Mouse (Mus musculus): ENCODE data around the gene Gjc1. TPM values are rescaled to one million over a fixed set of nuclear protein-coding genes. Genes with fewer than 3 reads are reported as not detected.

The Gjc1 gene
- total and polyA plus RNA-seq, 3 experiments: 0.11 TPM; not detected in 2

GRCm38 (mm10) chr11:102772771-102773700, 46.5 kb downstream of the Gjc1 start:
- TF ChIP-seq TAL1 (conservative IDR thresholded peaks at IDR 0.05; ENCODE audit: low read depth, low read length): no peak
- TF ChIP-seq POLR2AphosphoS5 (IDR thresholded peaks at IDR 0.05; ENCODE audit: insufficient replicate concordance, low read depth, low read length): no peak
- no peak for TF ChIP-seq GATA2 (IDR thresholded peaks at IDR 0.05; ENCODE audit: borderline replicate concordance, low read depth, low read length)
- no peak for TF ChIP-seq GATA1 (IDR thresholded peaks at IDR 0.05; ENCODE audit: borderline replicate concordance, low read length)
- no peak for TF ChIP-seq CTCF (IDR thresholded peaks at IDR 0.05; ENCODE audit: low read depth, low read length)
- no peak for ATAC-seq (ENCODE audit: extremely low read depth, insufficient number of reproducible peaks, low FRiP score, poor library complexity, severe bottlenecking)

GRCm38 (mm10) chr11:102771916-102772714, 47.4 kb downstream of the Gjc1 start:
- no peak overlapping the region for H3K4me3 ChIP-seq (ENCODE audit: low read depth, low read length)
- no peak for DNase-seq (ENCODE audit: low spot score)
- no peak for TF ChIP-seq CTCF (IDR thresholded peaks at IDR 0.05; ENCODE audit: low read depth, low read length)
- TF ChIP-seq GATA1 (IDR thresholded peaks at IDR 0.05; ENCODE audit: borderline replicate concordance, low read length): no peak
- TF ChIP-seq GATA2 (IDR thresholded peaks at IDR 0.05; ENCODE audit: borderline replicate concordance, low read depth, low read length): no peak
- TF ChIP-seq POLR2AphosphoS5 (IDR thresholded peaks at IDR 0.05; ENCODE audit: insufficient replicate concordance, low read depth, low read length): no peak
- no peak for TF ChIP-seq TAL1 (conservative IDR thresholded peaks at IDR 0.05; ENCODE audit: low read depth, low read length)
- peaks cover 9% of the 10 kb centered on the region for H3K4me1 ChIP-seq (ENCODE audit: insufficient read depth, low read depth, low read length)
- no peaks in the 10 kb centered on the region for H3K36me3 ChIP-seq (replicated peaks)
- ATAC-seq (ENCODE audit: extremely low read depth, insufficient number of reproducible peaks, low FRiP score, poor library complexity, severe bottlenecking): no peak
- no peaks in the 10 kb centered on the region for H3K9me3 ChIP-seq (replicated peaks)
- H3K27me3 ChIP-seq (ENCODE audit: insufficient read depth, low read length): peaks cover 42% of the 10 kb centered on the region

More at GRCm38 (mm10) chr11:102772771-102773700, 46.5 kb downstream of the Gjc1 start:
- Histone ChIP-seq H3K9me3 (replicated peaks) (no peaks in the 10 kb centered on the region), H3K36me3 (replicated peaks) (no peaks in the 10 kb centered on the region), H3K4me3 (ENCODE audit: low read depth, low read length) (no peak overlapping the region), H3K27me3 (ENCODE audit: insufficient read depth, low read length) (peaks cover 44% of the 10 kb centered on the region), H3K4me1 (ENCODE audit: insufficient read depth, low read depth, low read length) (peaks cover 9% of the 10 kb centered on the region)
- DNase-seq (ENCODE audit: low spot score): no peak

- no peak for TF ChIP-seq POLR2AphosphoS5 (IDR thresholded peaks at IDR 0.05; ENCODE audit: insufficient replicate concordance, low read depth, low read length)
- TF ChIP-seq GATA1 (IDR thresholded peaks at IDR 0.05; ENCODE audit: borderline replicate concordance, low read length): no peak
- Histone ChIP-seq H3K4me1 (ENCODE audit: insufficient read depth, low read depth, low read length) (peaks cover 9% of the 10 kb centered on the region), H3K27me3 (ENCODE audit: insufficient read depth, low read length) (peaks cover 37% of the 10 kb centered on the region), H3K9me3 (replicated peaks) (no peaks in the 10 kb centered on the region), H3K4me3 (ENCODE audit: low read depth, low read length) (no peak overlapping the region), H3K36me3 (replicated peaks) (no peaks in the 10 kb centered on the region)
- DNase-seq (ENCODE audit: low spot score): no peak
- no peak for ATAC-seq (ENCODE audit: extremely low read depth, insufficient number of reproducible peaks, low FRiP score, poor library complexity, severe bottlenecking)
These were observed 48.7 kb downstream of the Gjc1 start for GRCm38 (mm10) chr11:102770662-102771435.

- no peak for TF ChIP-seq CTCF (IDR thresholded peaks at IDR 0.05; ENCODE audit: low read depth, low read length)
- no peak for TF ChIP-seq GATA2 (IDR thresholded peaks at IDR 0.05; ENCODE audit: borderline replicate concordance, low read depth, low read length)
- no peak for TF ChIP-seq TAL1 (conservative IDR thresholded peaks at IDR 0.05; ENCODE audit: low read depth, low read length)
- TF ChIP-seq GATA1 (IDR thresholded peaks at IDR 0.05; ENCODE audit: borderline replicate concordance, low read length): no peak
- TF ChIP-seq POLR2AphosphoS5 (IDR thresholded peaks at IDR 0.05; ENCODE audit: insufficient replicate concordance, low read depth, low read length): no peak
These were observed 49.4 kb downstream of the Gjc1 start for GRCm38 (mm10) chr11:102769993-102770661.

GRCm38 (mm10) chr11:102769141-102769540, 50.4 kb downstream of the Gjc1 start:
- DNase-seq (ENCODE audit: low spot score) (no peak), ATAC-seq (ENCODE audit: extremely low read depth, insufficient number of reproducible peaks, low FRiP score, poor library complexity, severe bottlenecking) (no peak)
- Histone ChIP-seq H3K9me3 (replicated peaks) (no peaks in the 10 kb centered on the region), H3K36me3 (replicated peaks) (no peaks in the 10 kb centered on the region), H3K4me3 (ENCODE audit: low read depth, low read length) (no peak overlapping the region), H3K4me1 (ENCODE audit: insufficient read depth, low read depth, low read length) (peaks cover 3% of the 10 kb centered on the region), H3K27me3 (ENCODE audit: insufficient read depth, low read length) (peaks cover 41% of the 10 kb centered on the region)
- TF ChIP-seq GATA1 (IDR thresholded peaks at IDR 0.05; ENCODE audit: borderline replicate concordance, low read length) (no peak), GATA2 (IDR thresholded peaks at IDR 0.05; ENCODE audit: borderline replicate concordance, low read depth, low read length) (no peak), POLR2AphosphoS5 (IDR thresholded peaks at IDR 0.05; ENCODE audit: insufficient replicate concordance, low read depth, low read length) (no peak), CTCF (IDR thresholded peaks at IDR 0.05; ENCODE audit: low read depth, low read length) (no peak), TAL1 (conservative IDR thresholded peaks at IDR 0.05; ENCODE audit: low read depth, low read length) (no peak)

More at GRCm38 (mm10) chr11:102769993-102770661, 49.4 kb downstream of the Gjc1 start:
- no peaks in the 10 kb centered on the region for H3K36me3 ChIP-seq (replicated peaks)
- ATAC-seq (ENCODE audit: extremely low read depth, insufficient number of reproducible peaks, low FRiP score, poor library complexity, severe bottlenecking) (no peak), DNase-seq (ENCODE audit: low spot score) (no peak)
- H3K9me3 ChIP-seq (replicated peaks): no peaks in the 10 kb centered on the region
- H3K4me1 ChIP-seq (ENCODE audit: insufficient read depth, low read depth, low read length): peaks cover 9% of the 10 kb centered on the region
- peaks cover 41% of the 10 kb centered on the region for H3K27me3 ChIP-seq (ENCODE audit: insufficient read depth, low read length)
- H3K4me3 ChIP-seq (ENCODE audit: low read depth, low read length): no peak overlapping the region

Data from G1E (cell line).